Mouse (Mus musculus) MEL (cell line): ENCODE data around the gene Art3. TPM values are rescaled to one million over a fixed set of nuclear protein-coding genes. Genes with fewer than 3 reads are reported as not detected.

Experiments used
- DNase-seq: peaks from one replicate; pipeline ENCODE4 v3.0.0; 2011; ENCODE audit warnings: low read depth, low spot score
- H3K27ac ChIP-seq: 2 replicates; pipeline ENCODE4 v1.5.1; 2012; ENCODE audit warnings: low read depth, mild to moderate bottlenecking, control low read depth, low read length, moderate library complexity; ENCODE audit not compliant: control insufficient read depth
- H3K27me3 ChIP-seq, 2 experiments: fragments of 150-350 bp in 1 of 2; sonication (generic) in 1 of 2; 2 replicates each; pipeline ENCODE4 v1.6.1; 2012; ENCODE audit warnings: low read length in 2 of 2, mild to moderate bottlenecking in 2 of 2, improper control_type of control experiment in 1 of 2, moderate library complexity in 1 of 2; ENCODE audit not compliant: insufficient read depth in 2 of 2, control insufficient read depth in 1 of 2
- H3K36me3 ChIP-seq, 2 experiments: 2 replicates each; pipeline ENCODE4 v1.6.1; 2012 to 2014; ENCODE audit warnings: low read length in 2 of 2, improper control_type of control experiment in 1 of 2, inconsistent platforms in 1 of 2, mild to moderate bottlenecking in 1 of 2; ENCODE audit not compliant: insufficient read depth in 2 of 2, control insufficient read depth in 1 of 2
- H3K4me1 ChIP-seq, 2 experiments: fragments of 150-350 bp in 1 of 2; sonication (generic) in 1 of 2; 2 replicates each; pipeline ENCODE4 v1.6.1; 2012; ENCODE audit warnings: low read length in 2 of 2, improper control_type of control experiment in 1 of 2, mild to moderate bottlenecking in 1 of 2; ENCODE audit not compliant: insufficient read depth in 2 of 2, control insufficient read depth in 1 of 2
- H3K4me3 ChIP-seq, 2 experiments: fragments of 150-350 bp in 1 of 2; sonication (generic) in 1 of 2; 2 replicates each; pipeline ENCODE4 v1.5.1; 2012; ENCODE audit warnings: low read depth in 2 of 2, low read length in 2 of 2, mild to moderate bottlenecking in 2 of 2, moderate library complexity in 2 of 2, control low read depth in 1 of 2, improper control_type of control experiment in 1 of 2; ENCODE audit not compliant: control insufficient read depth in 1 of 2, insufficient read depth in 1 of 2
- H3K79me2 ChIP-seq: 2 replicates; pipeline ENCODE4 v1.6.1; 2012; ENCODE audit warnings: mild to moderate bottlenecking, low read length, moderate library complexity; ENCODE audit not compliant: control insufficient read depth, poor library complexity, insufficient read depth
- H3K9ac ChIP-seq: 2 replicates; pipeline ENCODE4 v1.6.1; 2012; ENCODE audit warnings: low read depth, mild to moderate bottlenecking, control low read depth, low read length, moderate library complexity; ENCODE audit not compliant: control insufficient read depth, poor library complexity, severe bottlenecking
- H3K9me3 ChIP-seq: fragments of 150-350 bp; sonication (generic); replicated peaks from 2 replicates; pipeline ENCODE4 v1.6.1; 2012; ENCODE audit warnings: mild to moderate bottlenecking, low read length, improper control_type of control experiment, moderate library complexity; ENCODE audit not compliant: insufficient read depth
- CHD1 ChIP-seq: IDR thresholded peaks from 2 replicates; pipeline ENCODE4 v1.6.1; 2012; ENCODE audit warnings: low read depth, mild to moderate bottlenecking, inconsistent platforms, low read length, improper control_type of control experiment
- CTCF ChIP-seq, 3 experiments: IDR thresholded peaks in 2 of 3; conservative IDR thresholded peaks in 1 of 3; 2 replicates each; pipeline ENCODE4 v1.5.1; 2011 to 2012; ENCODE audit warnings: low read length in 3 of 3, low read depth in 2 of 3, mild to moderate bottlenecking in 2 of 3, improper control_type of control experiment in 1 of 3, inconsistent platforms in 1 of 3, mixed read lengths in 1 of 3, moderate library complexity in 1 of 3; ENCODE audit not compliant: control insufficient read depth in 1 of 3, insufficient read depth in 1 of 3, poor library complexity in 1 of 3, severe bottlenecking in 1 of 3
- EP300 ChIP-seq, 2 experiments: IDR thresholded peaks; 2 replicates each; pipeline ENCODE4 v1.6.1; 2011; ENCODE audit warnings: improper control_type of control experiment in 2 of 2, low read length in 2 of 2, low read depth in 1 of 2, mild to moderate bottlenecking in 1 of 2
- ETS1 ChIP-seq: IDR thresholded peaks from 2 replicates; pipeline ENCODE4 v1.6.1; 2012; ENCODE audit warnings: low read depth, mild to moderate bottlenecking, inconsistent platforms, low read length, improper control_type of control experiment, moderate library complexity
- JUND ChIP-seq: IDR thresholded peaks from 2 replicates; pipeline ENCODE4 v1.6.1; 2011; ENCODE audit warnings: low read depth, mild to moderate bottlenecking, improper control_type of control experiment, low read length
- MAZ ChIP-seq: IDR thresholded peaks from 2 replicates; pipeline ENCODE4 v1.6.1; 2012; ENCODE audit warnings: low read depth, mild to moderate bottlenecking, inconsistent platforms, low read length, improper control_type of control experiment
- MXI1 ChIP-seq: IDR thresholded peaks from 2 replicates; pipeline ENCODE4 v1.6.1; 2011; ENCODE audit warnings: mild to moderate bottlenecking, low read depth, low read length, improper control_type of control experiment
- MYB ChIP-seq: IDR thresholded peaks from 2 replicates; pipeline ENCODE4 v1.6.1; 2011; ENCODE audit warnings: mild to moderate bottlenecking, low read depth, low read length, improper control_type of control experiment
- NELFE ChIP-seq: IDR thresholded peaks from 2 replicates; pipeline ENCODE4 v1.6.1; 2011; ENCODE audit warnings: low read depth, low read length, improper control_type of control experiment
- POLR2A ChIP-seq, 2 experiments: IDR thresholded peaks; 2 replicates each; pipeline ENCODE4 v1.6.1; 2011 to 2012; ENCODE audit warnings: low read length in 2 of 2, mild to moderate bottlenecking in 2 of 2, control low read depth in 1 of 2, improper control_type of control experiment in 1 of 2, low read depth in 1 of 2, moderate library complexity in 1 of 2; ENCODE audit not compliant: control insufficient read depth in 1 of 2, insufficient read depth in 1 of 2, poor library complexity in 1 of 2
- SIN3A ChIP-seq: IDR thresholded peaks from 2 replicates; pipeline ENCODE4 v1.6.1; 2012; ENCODE audit warnings: low read length, improper control_type of control experiment, inconsistent platforms
- TAL1 ChIP-seq: IDR thresholded peaks from 2 replicates; pipeline ENCODE4 v1.6.1; 2012; ENCODE audit warnings: mild to moderate bottlenecking, inconsistent platforms, low read length, moderate library complexity, mixed read lengths
- TBP ChIP-seq: IDR thresholded peaks from 2 replicates; pipeline ENCODE4 v1.8.0; 2011; ENCODE audit warnings: low read depth, low read length, improper control_type of control experiment
- TCF12 ChIP-seq: IDR thresholded peaks from 2 replicates; pipeline ENCODE4 v1.6.1; 2014; ENCODE audit warnings: low read depth, mild to moderate bottlenecking, inconsistent platforms, low read length, improper control_type of control experiment, moderate library complexity
- USF2 ChIP-seq, 2 experiments: IDR thresholded peaks; 2 replicates each; pipeline ENCODE4 v1.6.1; 2011 to 2012; ENCODE audit warnings: improper control_type of control experiment in 2 of 2, low read length in 2 of 2, borderline replicate concordance in 1 of 2, inconsistent platforms in 1 of 2, low read depth in 1 of 2, mild to moderate bottlenecking in 1 of 2; ENCODE audit not compliant: insufficient read depth in 1 of 2
- ZC3H11A ChIP-seq: IDR thresholded peaks from 2 replicates; pipeline ENCODE4 v1.6.1; 2012; ENCODE audit warnings: low read depth, mild to moderate bottlenecking, inconsistent platforms, low read length, improper control_type of control experiment
- ZKSCAN1 ChIP-seq: IDR thresholded peaks from 2 replicates; pipeline ENCODE4 v1.6.1; 2012; ENCODE audit warnings: low read depth, mild to moderate bottlenecking, inconsistent platforms, low read length, improper control_type of control experiment, moderate library complexity
- ZMIZ1 ChIP-seq: IDR thresholded peaks from 2 replicates; pipeline ENCODE4 v1.6.1; 2012; ENCODE audit warnings: low read depth, mild to moderate bottlenecking, inconsistent platforms, low read length, improper control_type of control experiment, moderate library complexity
- polyA plus RNA-seq, 2 experiments: library from polyadenylated mRNA; stranded (reverse) in 1 of 2; unstranded in 1 of 2; fragments of >175 nt in 1 of 2; fragments of >200 nt in 1 of 2; gene quantifications; 2 replicates each; pipeline versions ENCODE4 v1.2.1 to v1.2.4; 2012; ENCODE audit warnings: low replicate concordance in 2 of 2, low read depth in 1 of 2; ENCODE audit not compliant: insufficient read length in 2 of 2, insufficient read depth in 1 of 2, missing spikeins in 1 of 2
- total RNA-seq: library from RNA; depleted of rRNA; stranded (reverse); fragments of 300-350 nt; gene quantifications from 2 replicates; pipeline ENCODE4 v1.2.3, GENCODE M21; 2012

Art3 gene
- total and polyA plus RNA-seq, 3 experiments, result not detected

- H3K27ac ChIP-seq, result no peak overlapping the region
- TF ChIP-seq MXI1 (no peak), ETS1 (no peak), EP300 (IDR thresholded peaks at IDR 0.05; ENCODE audit: low read depth in 1 of 2, low read length in 2 of 2) (no peak), TBP (no peak), JUND (no peak), CTCF (IDR thresholded peaks at IDR 0.05 in 2 of 3, conservative IDR thresholded peaks at IDR 0.05 in 1 of 3; ENCODE audit: control insufficient read depth in 1 of 3, insufficient read depth in 1 of 3, low read depth in 2 of 3, low read length in 3 of 3, poor library complexity in 1 of 3, severe bottlenecking in 1 of 3) (no peak), ZC3H11A (no peak), USF2 (IDR thresholded peaks at IDR 0.05; ENCODE audit: borderline replicate concordance in 1 of 2, insufficient read depth in 1 of 2, low read depth in 1 of 2, low read length in 2 of 2) (no peak), ZKSCAN1 (no peak)
- peaks cover 1 to 2% of the 10 kb centered on the region in 2 experiments; a peak in 3 of 4 replicates for H3K4me1 ChIP-seq
- H3K9me3 ChIP-seq, result no peaks in the 10 kb centered on the region
- no peak for DNase-seq
- H3K36me3 ChIP-seq, result peaks cover 12 to 29% of the 10 kb centered on the region in 2 experiments
- H3K79me2 ChIP-seq, result peaks cover 38% of the 10 kb centered on the region
- no peaks in the 10 kb centered on the region for H3K27me3 ChIP-seq
- no peak overlapping the region for H3K9ac ChIP-seq
- H3K4me3 ChIP-seq, result no peak overlapping the region
Measured at GRCm38 (mm10) chr5:92430723-92431122, 99.1 kb downstream of the Art3 start.

GRCm38 (mm10) chr5:92431611-92432010 is 100.0 kb downstream of the Art3 start:
- H3K27me3 ChIP-seq, result no peaks in the 10 kb centered on the region
- no peak for TF ChIP-seq EP300 (IDR thresholded peaks at IDR 0.05; ENCODE audit: low read depth in 1 of 2, low read length in 2 of 2)
- no peak for TF ChIP-seq MYB
- no peak for TF ChIP-seq ETS1
- no peak for TF ChIP-seq MAZ
- TF ChIP-seq NELFE, result no peak
- no peak for TF ChIP-seq TAL1
- TF ChIP-seq TCF12, result no peak
- no peak for TF ChIP-seq ZMIZ1
- TF ChIP-seq, all 39 proteins: peak for 0

GRCm38 (mm10) chr5:92434070-92434469 is 102.4 kb downstream of the Art3 start:
- TF ChIP-seq CHD1 (peak; percentile 51), ZC3H11A (no peak), TBP (no peak), POLR2A (IDR thresholded peaks at IDR 0.05; ENCODE audit: control insufficient read depth in 1 of 2, insufficient read depth in 1 of 2, low read depth in 1 of 2, low read length in 2 of 2, poor library complexity in 1 of 2) (no peak), MXI1 (no peak), SIN3A (peak; percentile 59)
- no peaks in the 10 kb centered on the region for H3K27me3 ChIP-seq
- H3K79me2 ChIP-seq, result peaks cover 37% of the 10 kb centered on the region
- H3K9me3 ChIP-seq, result no peaks in the 10 kb centered on the region
- H3K27ac ChIP-seq, result peak overlapping the region; percentile 21; the same call in 1 of the 2 replicates
- peaks cover 10 to 15% of the 10 kb centered on the region in 2 experiments for H3K4me1 ChIP-seq
- H3K4me3 ChIP-seq, result peak overlapping the region; percentile 73 to 93
- H3K36me3 ChIP-seq, result peaks cover 7 to 22% of the 10 kb centered on the region in 2 experiments
- peak; percentile 54 for DNase-seq
- H3K9ac ChIP-seq, result peak overlapping the region; percentile 93

More at GRCm38 (mm10) chr5:92431611-92432010, 100.0 kb downstream of the Art3 start:
- Histone ChIP-seq H3K9me3 (no peaks in the 10 kb centered on the region), H3K79me2 (peaks cover 38% of the 10 kb centered on the region), H3K4me1 (peaks cover 6% of the 10 kb centered on the region in 2 experiments), H3K27ac (no peak overlapping the region), H3K9ac (no peak overlapping the region), H3K4me3 (no peak overlapping the region), H3K36me3 (peaks cover 16 to 20% of the 10 kb centered on the region in 2 experiments)
- no peak for DNase-seq
